Mouse (Mus musculus) heart, embryonic 13.5 days (tissue): ENCODE data around the gene Fbxo10. TPM values are rescaled to one million over a fixed set of nuclear protein-coding genes. Genes with fewer than 3 reads are reported as not detected.

ENCODE experiments used
- ATAC-seq: fragments of 200-750 bp; cut with Nextera tagmentation; 2 replicates; pipeline ENCODE4 v1.8.0; 2017; ENCODE audit warnings: moderate TSS enrichment; ENCODE audit not compliant: insufficient number of reproducible peaks, low FRiP score, low TSS enrichment; ENCODE audit errors: extremely low read depth
- H3K27ac ChIP-seq: fragments of 300-500 bp; sonication (generic); replicated peaks from 2 replicates; pipeline ENCODE4 v1.5.1; 2015; ENCODE audit warnings: moderate library complexity, mild to moderate bottlenecking, inconsistent platforms
- H3K27me3 ChIP-seq: fragments of 300-500 bp; sonication (generic); replicated peaks from 2 replicates; pipeline ENCODE4 v1.6.1; 2015; ENCODE audit warnings: mild to moderate bottlenecking, inconsistent platforms
- H3K36me3 ChIP-seq: fragments of 300-500 bp; sonication (generic); 2 replicates; pipeline ENCODE4 v1.6.1; 2015; ENCODE audit warnings: mild to moderate bottlenecking, inconsistent platforms
- H3K4me1 ChIP-seq: fragments of 300-500 bp; sonication (generic); 2 replicates; pipeline ENCODE4 v1.6.1; 2015; ENCODE audit warnings: inconsistent platforms
- H3K4me2 ChIP-seq: fragments of 300-500 bp; sonication (generic); 2 replicates; pipeline ENCODE4 v1.6.1; 2015; ENCODE audit warnings: inconsistent platforms, mild to moderate bottlenecking, moderate library complexity
- H3K4me3 ChIP-seq: fragments of 300-500 bp; sonication (generic); 2 replicates; pipeline ENCODE4 v1.5.1; 2015; ENCODE audit warnings: moderate library complexity, mild to moderate bottlenecking, inconsistent platforms
- H3K9ac ChIP-seq: fragments of 300-500 bp; sonication (generic); 2 replicates; pipeline ENCODE4 v1.6.1; 2015; ENCODE audit warnings: inconsistent platforms, mild to moderate bottlenecking, moderate library complexity
- H3K9me3 ChIP-seq: fragments of 300-500 bp; sonication (generic); 2 replicates; pipeline ENCODE4 v1.6.1; 2016; ENCODE audit warnings: inconsistent platforms
- WGBS: fragments of 180-500 bp; shearing (Covaris S2); methylation state at CpG from one replicate; pipeline ENCODE4 v1.1.7; 2015; ENCODE audit warnings: mixed read lengths; 5-methylcytosine and 5-hydroxymethylcytosine counted together
- polyA plus RNA-seq: library from polyadenylated mRNA; unstranded; fragments of >200 nt; fragmentation: Nextera tagmentation; extraction: Ambion mirVana; gene quantifications from 2 replicates; pipeline ENCODE4 v1.2.1, GENCODE M21; 2015

Gene Fbxo10
- polyA plus RNA-seq, 1 experiment from 2014 or later, result 15.6 TPM

- Histone ChIP-seq H3K27ac (peak overlapping the region; percentile 53; the same call in 1 of the 2 replicates), H3K4me2 (peak overlapping the region; percentile 95), H3K36me3 (peaks cover 31% of the 10 kb centered on the region), H3K9me3 (no peaks in the 10 kb centered on the region), H3K4me3 (peak overlapping the region; percentile 82), H3K4me1 (peaks cover 23% of the 10 kb centered on the region), H3K27me3 (no peaks in the 10 kb centered on the region), H3K9ac (peak overlapping the region; percentile 85)
- ATAC-seq, result no peak
- WGBS, result 2% methylated on average over 14 of the region's 14 CpGs
Observed at GRCm38 (mm10) chr4:45019009-45019408, 65.4 kb downstream of the Fbxo10 start.

- under 1% methylated on average over 29 of the region's 29 CpGs for WGBS
- peaks cover 27% of the 10 kb centered on the region for H3K4me1 ChIP-seq
- H3K27me3 ChIP-seq, result no peaks in the 10 kb centered on the region
- peaks cover 26% of the 10 kb centered on the region for H3K36me3 ChIP-seq
- peak; percentile 94 for ATAC-seq
- H3K27ac ChIP-seq, result peak within 1 kb of the TSS; percentile 53; the same call in 1 of the 2 replicates
- no peaks in the 10 kb centered on the region for H3K9me3 ChIP-seq
- peak within 1 kb of the TSS; percentile 85 for H3K9ac ChIP-seq
- H3K4me3 ChIP-seq, result peak within 1 kb of the TSS; percentile 82
- H3K4me2 ChIP-seq, result peak within 1 kb of the TSS; percentile 95
Observed at GRCm38 (mm10) chr4:45018452-45018980, 65.9 kb downstream of the Fbxo10 start, which contains the start of gene Polr1e. Gene Polr1e (plus strand): TSS chr4:45018583.

GRCm38 (mm10) chr4:45015615-45016014 is 68.8 kb downstream of the Fbxo10 start:
- Histone ChIP-seq H3K36me3 (no peaks in the 10 kb centered on the region), H3K4me1 (peaks cover 31% of the 10 kb centered on the region), H3K9me3 (no peaks in the 10 kb centered on the region), H3K4me3 (no peak overlapping the region), H3K4me2 (no peak overlapping the region), H3K27ac (no peak overlapping the region), H3K9ac (peak overlapping the region; percentile 20; the same call in 1 of the 2 replicates), H3K27me3 (no peaks in the 10 kb centered on the region)
- ATAC-seq, result no peak
- WGBS, result 14% methylated on average over 3 of the region's 3 CpGs

GRCm38 (mm10) chr4:45013537-45013936 is 70.9 kb downstream of the Fbxo10 start:
- peak overlapping the region; percentile 92 for H3K4me3 ChIP-seq
- H3K27ac ChIP-seq, result peak overlapping the region; percentile 89
- H3K36me3 ChIP-seq, result no peaks in the 10 kb centered on the region
- H3K4me1 ChIP-seq, result peaks cover 24% of the 10 kb centered on the region
- 8% methylated on average over 2 of the region's 2 CpGs for WGBS
- no peaks in the 10 kb centered on the region for H3K27me3 ChIP-seq
- H3K9ac ChIP-seq, result peak overlapping the region; percentile 93
- ATAC-seq, result no peak
- peak overlapping the region; percentile 82 for H3K4me2 ChIP-seq
- H3K9me3 ChIP-seq, result no peaks in the 10 kb centered on the region

GRCm38 (mm10) chr4:45013031-45013431 is 71.4 kb downstream of the Fbxo10 start:
- Histone ChIP-seq H3K4me3 (peak overlapping the region; percentile 92), H3K36me3 (no peaks in the 10 kb centered on the region), H3K27me3 (no peaks in the 10 kb centered on the region), H3K9me3 (no peaks in the 10 kb centered on the region), H3K27ac (peak overlapping the region; percentile 89), H3K4me2 (peak overlapping the region; percentile 82), H3K9ac (peak overlapping the region; percentile 93), H3K4me1 (peaks cover 24% of the 10 kb centered on the region)
- no peak for ATAC-seq
- under 1% methylated on average over 13 of the region's 13 CpGs for WGBS

- Histone ChIP-seq H3K27me3 (no peaks in the 10 kb centered on the region), H3K27ac (peak within 1 kb of the TSS; percentile 98), H3K4me2 (peak within 1 kb of the TSS; percentile 92), H3K4me3 (peak within 1 kb of the TSS; percentile 92), H3K4me1 (peaks cover 24% of the 10 kb centered on the region), H3K9me3 (no peaks in the 10 kb centered on the region), H3K36me3 (no peaks in the 10 kb centered on the region), H3K9ac (peak within 1 kb of the TSS; percentile 95)
- WGBS, result under 1% methylated on average over 62 of the region's 63 CpGs
- ATAC-seq, result peak; percentile 97
Observed at GRCm38 (mm10) chr4:45012105-45012975, 72.1 kb downstream of the Fbxo10 start, which contains the start of gene Zbtb5. Gene Zbtb5 (minus strand): TSS chr4:45012412.

GRCm38 (mm10) chr4:45011581-45012104 is 72.8 kb downstream of the Fbxo10 start:
- no peaks in the 10 kb centered on the region for H3K36me3 ChIP-seq
- under 1% methylated on average over 31 of the region's 31 CpGs for WGBS

GRCm38 (mm10) chr4:45010806-45011415 is 73.5 kb downstream of the Fbxo10 start:
- Histone ChIP-seq H3K27me3 (no peaks in the 10 kb centered on the region), H3K27ac (peak overlapping the region; percentile 98), H3K9ac (peak overlapping the region; percentile 95), H3K4me3 (peak overlapping the region; percentile 92), H3K4me1 (peaks cover 24% of the 10 kb centered on the region), H3K36me3 (no peaks in the 10 kb centered on the region), H3K9me3 (no peaks in the 10 kb centered on the region), H3K4me2 (peak overlapping the region; percentile 92)
- ATAC-seq, result no peak
- WGBS, result 17% methylated on average over 11 of the region's 11 CpGs

More at GRCm38 (mm10) chr4:45011581-45012104, 72.8 kb downstream of the Fbxo10 start:
- Histone ChIP-seq H3K27ac (peak overlapping the region; percentile 98), H3K4me2 (peak overlapping the region; percentile 92), H3K9me3 (no peaks in the 10 kb centered on the region), H3K9ac (peak overlapping the region; percentile 95), H3K4me3 (peak overlapping the region; percentile 92), H3K27me3 (no peaks in the 10 kb centered on the region), H3K4me1 (peaks cover 24% of the 10 kb centered on the region)
- peak; percentile 57 for ATAC-seq

- H3K27ac ChIP-seq, result no peak overlapping the region
- H3K36me3 ChIP-seq, result peaks cover 13% of the 10 kb centered on the region
- H3K9ac ChIP-seq, result no peak overlapping the region
- no peak overlapping the region for H3K4me2 ChIP-seq
- no peaks in the 10 kb centered on the region for H3K27me3 ChIP-seq
- peaks cover 14% of the 10 kb centered on the region for H3K4me1 ChIP-seq
- no peaks in the 10 kb centered on the region for H3K9me3 ChIP-seq
- H3K4me3 ChIP-seq, result no peak overlapping the region
- 61% methylated on average over 3 of the region's 3 CpGs for WGBS
- ATAC-seq, result no peak
Observed at GRCm38 (mm10) chr4:45005452-45005851, 79.0 kb downstream of the Fbxo10 start.

- Histone ChIP-seq H3K27ac (no peak overlapping the region), H3K9ac (no peak overlapping the region), H3K4me1 (no peaks in the 10 kb centered on the region), H3K36me3 (peaks cover 16% of the 10 kb centered on the region), H3K4me2 (no peak overlapping the region), H3K4me3 (no peak overlapping the region), H3K9me3 (no peaks in the 10 kb centered on the region), H3K27me3 (no peaks in the 10 kb centered on the region)
- 80% methylated on average over 6 of the region's 6 CpGs for WGBS
- ATAC-seq, result no peak
Observed at GRCm38 (mm10) chr4:45000001-45000400, 84.4 kb downstream of the Fbxo10 start.

GRCm38 (mm10) chr4:44998071-44998470 is 86.3 kb downstream of the Fbxo10 start:
- no peak for ATAC-seq
- H3K4me3 ChIP-seq, result no peak overlapping the region
- 0 out of 2 replicates have a peak overlapping the region, but pooled peaks have one; percentile 5 for H3K9ac ChIP-seq
- H3K4me2 ChIP-seq, result no peak overlapping the region
- no peaks in the 10 kb centered on the region for H3K27me3 ChIP-seq
- no peaks in the 10 kb centered on the region for H3K4me1 ChIP-seq
- H3K36me3 ChIP-seq, result peaks cover 24% of the 10 kb centered on the region
- no peaks in the 10 kb centered on the region for H3K9me3 ChIP-seq
- no peak overlapping the region for H3K27ac ChIP-seq
- 66% methylated on average over 3 of the region's 3 CpGs for WGBS
